Mouse (Mus musculus) testis, adult 2 months (tissue): ENCODE data around the gene Rad51b. TPM values are rescaled to one million over a fixed set of nuclear protein-coding genes. Genes with fewer than 3 reads are reported as not detected.
A peak's percentile ranks its signal among the peaks of the same experiment; 100 is the strongest.

ENCODE experiments used
- H3K27ac ChIP-seq: fragments of 200-500 bp; 2 replicates; pipeline ENCODE4 v1.5.1; 2012; ENCODE audit warnings: low read depth, low read length; ENCODE audit not compliant: control insufficient read depth, insufficient read depth
- H3K27me3 ChIP-seq: fragments of 200-500 bp; 2 replicates; pipeline ENCODE4 v1.6.1; 2012; ENCODE audit warnings: mild to moderate bottlenecking, low read length, moderate library complexity; ENCODE audit not compliant: control insufficient read depth, insufficient read depth
- H3K36me3 ChIP-seq: fragments of 200-500 bp; 2 replicates; pipeline ENCODE4 v1.6.1; 2012; ENCODE audit warnings: mild to moderate bottlenecking, low read length; ENCODE audit not compliant: control insufficient read depth, insufficient read depth
- H3K4me1 ChIP-seq: fragments of 200-500 bp; 2 replicates; pipeline ENCODE4 v1.6.1; 2012; ENCODE audit warnings: low read length; ENCODE audit not compliant: control insufficient read depth, insufficient read depth
- H3K4me3 ChIP-seq: fragments of 200-500 bp; 2 replicates; pipeline ENCODE4 v1.5.1; 2012; ENCODE audit warnings: low read depth, mild to moderate bottlenecking, low read length, moderate library complexity, mixed read lengths; ENCODE audit not compliant: control insufficient read depth
- CTCF ChIP-seq: fragments of 200-500 bp; IDR thresholded peaks from 2 replicates; pipeline ENCODE4 v1.5.1; 2012; ENCODE audit warnings: low read depth, mild to moderate bottlenecking, inconsistent platforms, low read length, moderate library complexity; ENCODE audit not compliant: control insufficient read depth, insufficient read depth, insufficient replicate concordance
- POLR2A ChIP-seq: fragments of 200-500 bp; IDR thresholded peaks from 2 replicates; pipeline ENCODE4 v1.6.1; 2012; ENCODE audit warnings: low read depth, mild to moderate bottlenecking, inconsistent platforms, low read length, moderate library complexity; ENCODE audit not compliant: control insufficient read depth
- polyA plus RNA-seq: library from polyadenylated mRNA; depleted of rRNA; stranded (reverse); fragments of >200 nt; gene quantifications from 2 replicates; pipeline ENCODE4 v1.2.3, GENCODE M21; 2012

The Rad51b gene
- polyA plus RNA-seq, 1 experiment = 2.7 TPM

DNA sequence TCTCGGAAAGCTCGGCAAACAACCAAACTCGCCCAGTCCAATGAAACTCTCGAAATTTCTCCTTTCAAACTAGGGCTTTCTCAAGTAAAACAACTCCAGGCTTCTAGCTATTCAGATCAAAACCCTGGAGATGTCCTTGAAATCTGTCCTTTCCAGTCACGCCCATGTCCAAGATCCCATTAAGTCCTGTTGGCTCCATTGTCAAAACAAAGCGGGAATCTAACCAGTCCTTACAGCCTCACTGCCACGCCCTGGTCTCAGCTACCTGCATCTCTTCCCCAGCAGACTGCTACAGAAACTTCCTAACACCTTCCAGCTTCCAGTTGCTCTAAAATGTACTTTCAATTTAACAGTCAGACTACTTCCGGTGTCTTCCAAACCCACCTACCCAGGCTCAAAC, 554.8 kb downstream of the Rad51b start:
- no peak overlapping the region for H3K27ac ChIP-seq
- no peaks in the 10 kb centered on the region for H3K4me1 ChIP-seq
- TF ChIP-seq CTCF (no peak), POLR2A (no peak)
- H3K27me3 ChIP-seq = no peaks in the 10 kb centered on the region
- no peak overlapping the region for H3K4me3 ChIP-seq
- no peaks in the 10 kb centered on the region for H3K36me3 ChIP-seq

DNA sequence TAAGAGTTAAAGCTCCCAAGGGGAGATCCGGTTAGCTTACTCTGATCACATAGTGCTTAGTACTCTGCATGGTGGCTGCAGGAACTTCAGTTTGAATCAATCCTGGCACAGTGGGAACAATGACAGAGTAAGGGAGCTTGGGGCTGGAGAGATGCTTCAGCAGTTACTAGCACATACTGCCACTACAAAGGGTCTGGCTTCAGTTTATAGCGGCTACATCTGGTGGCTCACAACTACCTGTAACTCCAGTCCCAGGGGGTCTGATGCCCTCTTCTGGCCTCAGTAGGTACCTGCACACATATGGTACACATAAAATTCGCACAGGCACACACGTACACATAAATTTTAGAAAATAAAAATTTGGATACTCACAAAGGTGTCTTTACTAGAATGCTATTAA, 555.5 kb downstream of the Rad51b start:
- Histone ChIP-seq H3K27me3 (no peaks in the 10 kb centered on the region), H3K27ac (no peak overlapping the region), H3K4me1 (no peaks in the 10 kb centered on the region)

GRCm38 (mm10) chr12:79853901-79854490, 556.9 kb downstream of the Rad51b start:
- Histone ChIP-seq H3K27me3 (no peaks in the 10 kb centered on the region), H3K4me1 (peaks cover 2% of the 10 kb centered on the region; the same call in 1 of the 2 replicates), H3K4me3 (no peak overlapping the region), H3K27ac (peak overlapping the region; percentile 37; the same call in 1 of the 2 replicates), H3K36me3 (no peaks in the 10 kb centered on the region)
- TF ChIP-seq POLR2A (no peak), CTCF (no peak)

More for the DNA sequence above, 555.5 kb downstream of the Rad51b start:
- Histone ChIP-seq H3K36me3 (no peaks in the 10 kb centered on the region), H3K4me3 (no peak overlapping the region)
- no peak for TF ChIP-seq CTCF
- TF ChIP-seq POLR2A = no peak

DNA sequence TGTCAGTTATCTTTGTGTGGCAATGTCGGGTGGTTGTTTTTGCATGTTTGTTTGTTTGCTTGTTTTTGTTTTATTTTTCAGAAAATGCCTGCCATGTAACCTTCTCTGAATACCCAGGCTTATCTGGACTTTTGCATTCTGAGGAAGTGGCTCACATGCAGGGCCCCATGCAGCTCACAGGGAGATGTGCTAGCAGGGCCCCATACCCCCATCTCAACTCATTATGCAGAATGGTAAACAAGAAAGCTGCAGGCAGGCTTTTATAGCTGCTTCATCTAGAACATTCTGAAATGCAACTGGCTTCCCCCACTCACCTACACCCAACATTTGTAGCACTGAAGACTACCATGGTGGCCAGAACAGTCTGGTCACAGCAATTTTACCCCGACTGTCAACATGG, 557.4 kb downstream of the Rad51b start:
- H3K4me3 ChIP-seq = no peak overlapping the region
- peak overlapping the region; percentile 40; the same call in 1 of the 2 replicates for H3K27ac ChIP-seq
- H3K4me1 ChIP-seq = peaks cover 2% of the 10 kb centered on the region; the same call in 1 of the 2 replicates
- no peaks in the 10 kb centered on the region for H3K36me3 ChIP-seq
- TF ChIP-seq POLR2A (no peak), CTCF (no peak)
- H3K27me3 ChIP-seq = no peaks in the 10 kb centered on the region

DNA sequence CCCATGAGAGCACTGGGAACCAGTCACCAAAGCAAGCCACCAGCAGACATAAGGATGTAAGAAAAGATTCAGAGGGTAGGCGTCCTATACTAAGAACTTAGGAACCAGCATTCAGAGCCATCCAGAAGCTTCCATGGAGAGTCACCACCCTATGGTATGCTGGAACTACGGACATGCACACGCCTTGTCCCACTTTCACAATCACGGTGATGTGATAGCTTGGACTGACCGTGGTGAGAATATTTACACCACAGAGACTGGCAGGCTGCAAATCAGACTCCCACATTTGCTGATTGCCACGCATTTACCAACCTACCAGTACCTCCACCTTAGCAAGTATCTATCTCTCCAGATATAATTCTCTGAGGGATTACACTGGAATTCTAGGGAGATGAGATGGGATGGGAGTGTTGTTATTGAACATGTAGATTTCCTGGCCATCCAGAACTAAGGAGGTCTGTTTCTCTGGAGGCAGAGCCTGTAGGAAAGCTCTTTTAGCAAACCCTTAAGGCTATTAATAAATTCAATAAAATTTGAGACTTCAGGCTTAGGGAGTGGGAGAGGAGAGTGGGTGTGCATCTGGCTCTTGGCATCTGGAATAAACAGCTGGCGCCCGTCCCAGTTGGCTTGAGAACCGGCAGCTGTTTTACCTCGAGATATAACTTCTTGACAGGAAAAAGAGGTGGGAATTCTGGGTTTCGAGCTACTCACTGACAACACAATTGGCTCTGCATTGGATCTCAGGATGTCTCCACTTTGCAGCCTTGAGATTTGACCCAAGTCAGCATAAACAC, 559.2 kb downstream of the Rad51b start:
- TF ChIP-seq POLR2A (no peak), CTCF (no peak)
- Histone ChIP-seq H3K4me1 (peaks cover 2% of the 10 kb centered on the region; the same call in 1 of the 2 replicates), H3K27ac (peak overlapping the region; percentile 32; the same call in 1 of the 2 replicates), H3K36me3 (no peaks in the 10 kb centered on the region), H3K4me3 (no peak overlapping the region), H3K27me3 (no peaks in the 10 kb centered on the region)

DNA sequence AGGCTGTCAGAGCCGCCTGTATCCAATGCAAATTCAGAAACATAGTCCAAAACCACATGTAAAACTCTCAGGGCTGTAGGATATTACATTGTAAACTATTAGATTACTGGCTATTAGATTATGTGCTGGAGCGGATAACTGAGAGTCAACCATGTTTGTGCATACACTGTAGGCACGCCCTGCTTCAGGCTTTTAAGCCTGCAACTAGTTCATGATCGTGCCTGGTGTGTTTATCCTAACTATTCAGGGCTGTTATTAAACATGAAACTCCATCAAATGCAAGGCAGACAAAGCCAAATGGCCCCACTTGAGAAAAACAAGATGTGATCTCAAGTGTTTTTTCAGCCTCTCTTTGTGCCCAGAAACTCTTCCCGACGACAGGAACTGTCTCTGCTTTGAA, 560.6 kb downstream of the Rad51b start:
- peak overlapping the region; percentile 20 for H3K27ac ChIP-seq

GRCm38 (mm10) chr12:79858336-79858735, 561.3 kb downstream of the Rad51b start:
- Histone ChIP-seq H3K27ac (peak overlapping the region; percentile 78), H3K36me3 (no peaks in the 10 kb centered on the region), H3K4me1 (peaks cover 2% of the 10 kb centered on the region; the same call in 1 of the 2 replicates), H3K4me3 (no peak overlapping the region), H3K27me3 (no peaks in the 10 kb centered on the region)
- TF ChIP-seq POLR2A (no peak), CTCF (no peak)

More for the DNA sequence above, 560.6 kb downstream of the Rad51b start:
- Histone ChIP-seq H3K36me3 (no peaks in the 10 kb centered on the region), H3K4me1 (peaks cover 2% of the 10 kb centered on the region; the same call in 1 of the 2 replicates), H3K27me3 (no peaks in the 10 kb centered on the region), H3K4me3 (no peak overlapping the region)
- TF ChIP-seq CTCF (no peak), POLR2A (no peak)
